Mouse (Mus musculus): Measurements from ENCODE around the gene Wnt3a.
"Not testable (repeated sequence)": the region's sequence is repeated elsewhere in the genome, so short reads cannot be mapped to it uniquely, and the experiment has no call there.

The Wnt3a gene

DNA sequence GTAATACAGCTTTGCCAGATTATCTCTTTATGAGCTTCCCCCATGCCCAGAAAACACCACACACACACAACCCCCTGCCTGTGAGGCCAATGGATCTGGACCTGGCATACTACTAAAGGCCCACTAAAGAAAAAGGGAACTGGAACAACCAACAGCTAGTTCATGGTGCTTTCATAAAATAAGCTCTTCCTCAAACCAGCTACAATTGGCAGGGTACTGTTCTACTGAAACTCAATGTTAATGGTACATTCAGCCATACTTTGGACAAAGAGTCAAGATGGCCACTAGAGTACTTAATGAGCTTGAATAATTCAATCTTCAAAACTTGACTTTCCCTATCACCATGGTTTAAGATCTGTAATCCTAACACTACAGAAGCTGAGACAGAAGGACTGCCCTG is 68.9 kb downstream of the Wnt3a start:
- no peak for DNase-seq (ENCODE audit: low spot score in 2 of 2)

DNA sequence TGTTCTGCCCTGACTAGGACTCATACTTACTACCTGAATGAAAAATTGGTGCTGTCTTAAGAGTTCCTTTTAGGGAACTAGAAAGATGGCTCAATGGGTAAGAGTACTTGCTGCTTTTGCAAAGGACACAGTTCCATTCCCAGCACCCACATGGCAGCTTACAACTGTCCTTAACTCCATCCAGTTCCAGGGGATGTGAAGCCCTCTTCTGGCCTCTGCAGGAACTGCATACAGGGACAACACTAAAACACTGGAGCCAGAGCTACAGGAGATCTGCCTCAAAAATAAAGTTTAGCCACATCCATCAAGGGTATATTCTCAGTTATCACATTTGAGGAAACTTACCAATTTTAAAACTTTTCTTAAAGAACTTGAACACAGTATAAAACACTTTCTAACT is 71.5 kb downstream of the Wnt3a start:
- no peak for DNase-seq (ENCODE audit: low spot score in 2 of 2)

DNA sequence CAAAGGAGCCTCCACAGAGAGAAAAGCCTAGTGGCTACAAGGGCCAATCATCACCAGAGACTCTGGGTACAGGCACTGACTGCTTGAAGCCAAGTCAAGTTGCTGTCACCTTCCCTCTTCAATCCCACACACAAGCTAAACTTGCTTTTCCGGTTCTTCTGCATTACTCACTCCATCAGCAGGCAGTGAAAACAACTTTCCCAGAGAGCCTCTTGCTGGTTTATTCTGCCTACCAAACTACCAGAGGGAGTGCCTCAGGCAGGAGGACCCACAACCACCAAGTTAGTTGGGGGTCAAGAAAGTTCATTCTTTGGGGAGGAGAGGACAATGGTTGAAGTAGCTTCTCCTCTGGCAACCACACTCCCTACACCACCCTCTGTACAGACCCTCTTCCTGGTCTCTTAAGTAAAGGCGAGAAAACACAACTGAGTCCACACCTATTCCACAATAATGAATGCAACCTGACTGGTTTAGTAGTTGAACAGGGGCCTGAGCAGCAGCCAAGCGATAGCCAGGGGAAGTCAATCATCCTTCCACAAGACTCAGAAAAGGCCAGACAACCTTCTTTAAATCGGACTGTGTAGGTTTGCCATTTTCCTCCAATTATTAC is 72.1 kb downstream of the Wnt3a start:
- no peak for DNase-seq (ENCODE audit: low spot score in 2 of 2)

DNA sequence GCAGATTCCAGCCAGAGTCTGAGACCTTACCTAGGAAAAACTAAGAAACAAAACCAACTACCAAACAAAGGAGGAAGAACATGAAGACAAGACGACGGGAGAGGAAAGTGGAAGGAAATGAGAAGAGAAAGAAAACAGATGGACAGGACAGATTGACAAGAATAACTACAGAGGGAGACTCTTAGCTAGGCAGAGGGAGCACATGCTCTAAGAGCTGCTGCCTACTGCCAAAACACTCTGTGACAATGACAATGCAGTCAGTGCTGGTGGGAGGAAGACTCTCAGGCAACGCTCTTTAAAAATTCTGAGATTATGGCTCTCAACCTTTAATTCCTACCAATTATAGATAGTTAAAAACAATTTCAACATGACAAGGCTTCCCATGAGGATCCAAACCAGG is 73.6 kb downstream of the Wnt3a start:
- no peak for DNase-seq (ENCODE audit: low spot score in 2 of 2)

DNA sequence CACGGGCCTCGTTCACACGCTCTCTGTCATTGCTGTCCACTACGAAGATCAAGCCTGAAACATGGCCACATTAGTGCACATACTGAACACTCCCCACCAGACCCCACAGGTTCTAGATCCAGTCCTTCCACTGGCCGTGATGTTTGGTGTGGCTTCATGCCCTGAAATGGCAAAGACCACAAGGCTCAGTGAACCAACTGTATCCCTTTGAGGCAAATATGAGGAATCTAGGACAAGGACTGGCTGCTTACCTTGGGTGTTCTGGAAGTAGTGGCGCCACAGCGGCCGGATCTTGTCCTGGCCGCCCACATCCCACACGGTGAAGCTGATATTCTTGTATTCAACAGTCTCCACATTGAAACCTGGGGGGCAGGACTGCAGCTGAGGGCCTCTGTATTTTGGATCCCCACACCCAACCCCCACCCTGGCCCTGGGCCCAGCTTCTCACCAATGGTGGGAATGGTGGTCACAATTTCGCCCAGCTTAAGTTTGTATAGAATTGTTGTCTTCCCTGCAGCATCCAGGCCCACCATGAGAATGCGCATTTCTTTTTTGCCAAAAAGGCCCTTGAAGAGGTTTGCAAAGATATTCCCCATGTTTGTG is 77.6 kb downstream of the Wnt3a start:
- DNase-seq (ENCODE audit: low spot score in 2 of 2): no peak

DNA sequence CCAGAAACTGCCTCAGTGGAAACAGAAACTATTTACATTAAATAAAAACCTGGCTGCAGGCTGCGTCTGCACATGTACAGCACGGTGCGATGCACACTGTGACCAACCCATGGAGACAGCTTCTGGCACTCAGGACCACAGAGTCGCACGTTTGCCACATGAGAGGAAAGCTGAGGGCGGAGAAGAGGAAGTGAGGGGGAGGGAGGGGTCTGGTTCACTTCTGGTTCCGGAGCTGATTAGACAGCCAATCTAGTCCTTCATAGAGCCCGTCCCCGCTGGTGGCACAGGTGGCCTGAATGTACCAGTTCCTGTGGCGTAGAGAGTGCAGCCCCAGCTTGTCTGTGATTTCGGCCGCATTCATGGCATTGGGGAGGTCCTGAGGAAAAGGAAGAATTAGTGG is 78.2 kb downstream of the Wnt3a start:
- DNase-seq (ENCODE audit: low spot score in 2 of 2): not testable (repeated sequence)

DNA sequence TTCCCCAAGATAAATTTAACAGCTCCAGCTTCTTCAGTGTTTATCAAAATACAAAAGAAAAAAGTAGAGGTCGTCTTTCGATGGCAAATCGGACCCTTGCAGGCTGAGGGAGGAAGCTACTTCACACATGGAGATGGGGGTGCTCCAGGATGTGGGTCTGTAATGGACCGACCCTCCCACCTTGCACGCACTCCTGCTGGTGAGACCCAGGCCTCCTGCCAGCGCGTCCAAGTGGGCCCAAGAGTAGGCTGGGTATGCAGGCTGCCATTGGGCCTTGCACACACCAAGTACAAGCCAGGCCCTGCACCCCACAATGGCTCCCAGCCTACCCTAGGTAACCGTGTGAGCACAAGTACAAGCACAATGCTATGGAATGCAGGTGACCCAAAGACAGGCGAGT is 79.0 kb downstream of the Wnt3a start:
- DNase-seq (ENCODE audit: low spot score in 2 of 2): not testable (repeated sequence)

DNA sequence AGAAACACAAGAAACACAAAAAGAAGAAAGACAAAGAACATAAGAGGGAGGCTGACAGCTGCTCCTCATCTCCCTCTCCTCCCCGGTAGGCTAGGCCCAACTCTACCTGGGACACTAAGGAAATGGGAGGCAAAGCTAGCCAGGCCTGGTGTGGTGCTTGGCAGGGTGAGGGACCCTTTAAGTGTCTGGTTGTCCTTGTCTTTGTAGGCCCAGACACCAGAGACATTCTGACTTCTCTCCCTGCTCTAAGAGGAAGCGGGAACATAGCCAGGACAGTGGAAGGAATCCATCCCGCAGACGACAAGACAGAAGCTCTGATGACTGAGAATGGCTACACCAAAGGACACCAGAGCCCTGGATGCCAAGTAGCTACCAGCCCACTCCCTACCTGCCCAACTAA is 80.5 kb downstream of the Wnt3a start:
- DNase-seq (ENCODE audit: low spot score in 2 of 2): no peak

DNA sequence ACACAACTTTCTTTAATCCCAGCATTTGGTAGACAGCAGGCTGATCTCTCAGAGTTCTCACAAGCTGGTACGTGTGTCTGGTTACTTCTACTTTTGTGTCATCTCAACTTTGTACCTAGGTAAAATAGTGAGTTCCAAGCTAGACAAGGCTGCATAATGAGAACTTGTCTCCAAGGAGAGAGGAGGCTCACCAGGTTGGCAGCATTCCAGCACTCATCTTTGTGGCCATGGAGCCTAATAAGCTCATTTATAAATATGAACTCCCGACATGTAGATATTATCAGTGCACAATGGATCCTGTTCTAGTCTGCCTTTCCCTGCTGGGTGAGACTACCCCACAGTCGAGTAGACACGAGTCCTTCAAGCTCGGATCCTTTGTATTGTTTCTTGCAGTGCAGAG is 81.0 kb downstream of the Wnt3a start:
- DNase-seq (ENCODE audit: low spot score in 2 of 2): no peak

DNA sequence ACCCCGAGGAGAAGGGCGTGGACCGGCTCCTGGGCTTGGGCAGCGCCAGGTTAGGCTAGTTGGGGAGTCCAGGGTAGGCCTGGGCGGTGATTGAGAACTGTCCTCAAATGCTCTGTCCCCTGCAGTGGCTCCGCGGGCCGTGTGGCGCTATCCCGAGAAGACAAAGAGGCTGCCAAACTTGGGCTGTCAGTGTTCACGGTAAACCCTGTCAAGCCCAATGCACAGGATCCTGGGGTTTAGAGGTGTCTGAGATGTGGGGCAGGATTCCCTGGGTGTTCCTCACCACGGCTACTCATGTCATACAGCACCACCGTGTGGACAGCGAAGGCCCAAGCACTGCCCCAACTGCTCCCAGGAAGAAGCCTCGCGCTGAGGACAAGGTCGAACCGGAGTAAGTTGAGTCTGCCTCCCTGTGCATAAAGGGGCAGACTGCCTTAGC is 81.5 kb downstream of the Wnt3a start:
- peak in 1 of 2 experiments; percentile 71 for DNase-seq (ENCODE audit: low spot score in 2 of 2)

DNA sequence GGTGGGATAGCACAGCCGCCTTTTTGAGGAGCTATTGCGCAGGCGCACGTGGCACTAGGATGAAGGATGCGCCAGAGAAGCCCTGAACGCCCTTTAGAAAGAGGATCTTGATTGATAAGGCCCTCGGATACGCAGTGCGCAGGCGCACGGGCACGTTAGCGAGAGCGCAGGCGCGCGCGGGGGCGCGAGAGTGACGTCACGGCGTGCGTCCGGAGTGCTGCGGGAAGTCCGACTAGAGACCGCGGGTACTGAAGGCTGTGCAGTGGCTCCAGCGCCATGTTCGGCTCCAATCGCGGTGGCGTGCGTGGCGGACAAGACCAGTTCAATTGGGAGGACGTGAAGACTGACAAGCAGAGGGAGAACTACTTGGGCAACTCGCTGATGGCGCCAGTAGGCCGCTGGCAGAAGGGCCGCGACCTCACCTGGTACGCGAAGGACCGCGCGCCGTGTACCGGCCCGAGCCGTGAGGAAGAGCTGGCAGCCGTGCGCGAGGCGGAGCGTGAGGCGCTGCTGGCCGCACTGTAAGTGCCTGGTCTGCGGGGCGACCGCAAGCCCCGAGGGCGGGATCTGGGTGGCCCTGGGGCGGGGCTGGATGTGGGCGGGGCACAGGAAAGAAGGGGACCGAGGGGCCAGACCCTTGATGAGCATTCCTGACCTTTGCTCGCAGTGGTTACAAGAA is 82.3 kb downstream of the Wnt3a start, which contains the start of gene 2310033P09Rik:
TSS of gene 2310033P09Rik (plus strand) at position 169 of the 679 bp plus-strand sequence.
- DNase-seq (ENCODE audit: low spot score in 2 of 2): peak; percentile 89 to 95

DNA sequence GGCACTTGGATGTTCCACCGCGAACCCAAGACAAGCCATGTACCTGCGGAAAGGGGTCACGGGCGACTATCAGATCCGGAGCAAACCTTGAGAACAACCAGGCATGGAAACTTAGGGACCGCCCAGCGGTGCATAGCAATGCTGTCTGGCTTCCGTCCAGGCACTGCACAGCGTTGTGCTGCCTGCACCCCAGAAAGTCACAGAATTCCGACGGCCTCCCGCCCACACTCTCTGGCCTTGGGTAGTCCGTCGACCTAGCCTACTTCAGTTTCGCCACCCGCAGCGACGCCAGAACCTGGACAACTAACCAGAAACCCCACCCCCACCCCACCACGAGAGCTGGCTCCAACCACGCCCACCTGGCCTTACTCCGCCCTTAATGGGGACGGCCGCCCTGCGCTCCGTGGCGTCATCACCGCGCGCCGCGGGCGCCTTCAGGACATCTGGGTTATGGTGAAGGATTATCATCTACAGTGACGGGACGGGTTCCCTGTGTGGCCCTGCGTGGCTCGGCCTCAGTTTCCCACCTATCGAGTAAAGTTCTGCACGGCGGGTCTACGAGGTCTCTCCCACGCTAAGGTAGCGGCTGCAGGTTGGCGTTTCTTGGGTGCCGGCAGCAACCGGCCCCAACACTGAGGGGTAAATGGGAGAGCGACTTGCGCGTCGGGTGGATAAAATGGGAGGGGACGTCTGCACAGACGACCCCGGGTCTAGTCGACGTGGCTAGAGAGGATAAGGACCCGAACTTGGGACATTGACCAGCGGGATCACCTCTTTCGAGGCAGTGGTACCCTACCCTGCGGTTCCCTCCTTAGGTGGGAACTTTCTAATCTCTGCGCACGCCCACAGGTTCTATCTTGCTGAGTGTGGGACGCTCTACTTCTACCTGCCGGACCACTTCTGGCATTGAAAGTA is 88.2 kb downstream of the Wnt3a start, which contains the start of gene Mrpl55:
TSS of gene Mrpl55 (plus strand) at position 406 of the 915 bp plus-strand sequence.
- peak; percentile 64 to 92 for DNase-seq (ENCODE audit: low spot score in 2 of 2)

DNA sequence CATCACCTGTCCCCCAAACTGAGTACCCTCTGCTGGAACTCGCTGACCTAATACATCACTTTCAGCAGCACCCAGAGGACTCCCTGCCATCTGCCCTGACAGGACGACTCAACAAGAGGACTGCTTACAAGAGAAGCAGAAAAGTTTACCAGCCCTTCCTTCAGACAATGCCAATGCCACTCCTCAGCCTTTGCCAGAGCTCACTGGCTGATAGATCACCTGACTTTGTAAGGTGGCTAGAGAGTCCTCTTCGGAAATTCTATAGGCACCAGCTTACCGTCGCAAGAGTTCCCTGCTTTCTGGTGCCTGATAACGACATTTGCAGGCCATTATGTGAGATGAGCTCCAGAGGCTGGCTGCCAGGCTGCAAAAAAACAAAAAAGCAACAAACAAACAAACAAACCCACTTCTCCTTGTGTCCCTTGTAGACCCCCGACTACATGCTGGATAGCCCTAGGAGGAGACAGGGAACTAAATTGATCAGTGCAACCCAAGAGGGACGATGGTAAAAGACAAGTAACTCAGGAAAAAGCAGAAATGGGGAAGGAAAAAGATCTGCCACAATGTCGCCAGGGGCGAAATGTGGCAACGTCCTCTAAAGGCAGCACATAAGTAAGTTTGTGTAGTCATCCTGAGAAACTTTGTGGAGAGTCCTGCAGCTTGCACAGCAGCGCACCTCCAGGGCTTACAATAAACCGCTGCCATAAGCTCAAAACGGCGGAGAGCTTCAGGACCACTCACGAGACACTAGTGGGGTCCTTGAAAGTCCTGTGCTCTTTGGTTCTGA is 89.1 kb downstream of the Wnt3a start:
- no peak for DNase-seq (ENCODE audit: low spot score in 2 of 2)

Data from left cerebral cortex, adult 9 months (tissue).